Mouse (Mus musculus): ENCODE measurements around the gene Gm48552.

Gene Gm48552

GRCm38 (mm10) chr10:81406504-81407440 is 18.0 kb downstream of the Gm48552 start:
- DNase-seq (ENCODE audit: low spot score in 2 of 2): no peak

- DNase-seq (ENCODE audit: low spot score in 2 of 2): peak; percentile 57 to 68
These were observed 19.0 kb downstream of the Gm48552 start for GRCm38 (mm10) chr10:81407539-81408423.

DNA sequence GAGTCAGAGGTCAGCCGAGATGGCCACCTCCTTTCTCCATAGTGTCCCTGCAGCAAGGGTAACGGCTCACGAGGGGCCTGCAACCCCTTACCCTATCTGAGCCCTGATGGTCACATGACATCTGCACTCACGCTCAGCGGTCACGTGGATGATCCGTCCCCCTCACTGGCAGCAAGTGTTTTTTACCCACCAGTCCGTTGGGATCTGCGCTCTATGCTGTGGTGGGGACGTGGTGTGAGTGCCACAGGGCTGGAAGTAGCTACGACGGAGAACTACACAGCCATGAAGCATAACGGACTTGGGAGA is 19.6 kb downstream of the Gm48552 start:
- DNase-seq (ENCODE audit: low spot score in 2 of 2): no peak

- no peak for DNase-seq (ENCODE audit: low spot score in 2 of 2)
These were observed 20.1 kb downstream of the Gm48552 start for GRCm38 (mm10) chr10:81408871-81409291.

DNA sequence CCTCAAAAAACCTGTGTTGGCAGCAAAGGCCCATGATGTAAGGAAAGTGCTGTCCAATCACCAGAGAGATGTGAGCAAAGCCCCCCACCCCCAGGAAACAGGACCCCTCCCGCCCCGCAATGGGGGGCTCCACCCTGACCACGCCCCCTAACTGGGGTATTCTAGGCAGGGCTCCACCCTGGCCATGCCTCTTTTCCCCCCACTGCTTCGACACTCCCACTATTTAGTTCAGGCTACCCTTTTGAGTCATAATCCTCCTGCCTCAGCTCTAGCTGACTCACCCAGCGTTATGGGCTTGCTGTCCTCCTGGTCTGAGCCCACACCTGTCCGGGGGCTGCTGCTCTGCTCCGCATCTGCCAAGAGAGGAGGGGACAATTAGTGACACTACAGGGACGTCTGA is 20.5 kb downstream of the Gm48552 start:
- DNase-seq (ENCODE audit: low spot score in 2 of 2): no peak

DNA sequence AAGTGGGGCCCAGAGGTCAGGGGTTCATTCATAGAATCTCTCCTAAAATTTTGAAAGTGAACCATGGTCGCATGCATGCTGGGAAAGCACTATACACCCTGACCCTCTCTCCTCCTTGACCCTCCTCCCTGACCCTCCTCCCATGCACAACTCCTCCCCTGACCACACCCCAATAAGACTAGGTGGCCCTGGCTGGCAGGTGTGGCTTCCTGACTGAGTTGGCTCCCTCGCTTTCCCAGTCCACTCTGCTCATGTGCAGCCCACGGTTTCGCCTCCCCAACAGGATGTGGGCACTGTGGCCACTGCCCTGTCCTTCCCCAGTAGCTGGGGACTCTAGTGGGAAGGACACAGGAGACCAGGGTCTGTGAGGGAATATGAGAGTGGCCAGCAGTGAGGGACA is 21.5 kb downstream of the Gm48552 start:
- DNase-seq (ENCODE audit: low spot score in 2 of 2): no peak

- DNase-seq (ENCODE audit: low spot score in 2 of 2): no peak
These were observed 22.2 kb downstream of the Gm48552 start for GRCm38 (mm10) chr10:81410981-81411380.

DNA sequence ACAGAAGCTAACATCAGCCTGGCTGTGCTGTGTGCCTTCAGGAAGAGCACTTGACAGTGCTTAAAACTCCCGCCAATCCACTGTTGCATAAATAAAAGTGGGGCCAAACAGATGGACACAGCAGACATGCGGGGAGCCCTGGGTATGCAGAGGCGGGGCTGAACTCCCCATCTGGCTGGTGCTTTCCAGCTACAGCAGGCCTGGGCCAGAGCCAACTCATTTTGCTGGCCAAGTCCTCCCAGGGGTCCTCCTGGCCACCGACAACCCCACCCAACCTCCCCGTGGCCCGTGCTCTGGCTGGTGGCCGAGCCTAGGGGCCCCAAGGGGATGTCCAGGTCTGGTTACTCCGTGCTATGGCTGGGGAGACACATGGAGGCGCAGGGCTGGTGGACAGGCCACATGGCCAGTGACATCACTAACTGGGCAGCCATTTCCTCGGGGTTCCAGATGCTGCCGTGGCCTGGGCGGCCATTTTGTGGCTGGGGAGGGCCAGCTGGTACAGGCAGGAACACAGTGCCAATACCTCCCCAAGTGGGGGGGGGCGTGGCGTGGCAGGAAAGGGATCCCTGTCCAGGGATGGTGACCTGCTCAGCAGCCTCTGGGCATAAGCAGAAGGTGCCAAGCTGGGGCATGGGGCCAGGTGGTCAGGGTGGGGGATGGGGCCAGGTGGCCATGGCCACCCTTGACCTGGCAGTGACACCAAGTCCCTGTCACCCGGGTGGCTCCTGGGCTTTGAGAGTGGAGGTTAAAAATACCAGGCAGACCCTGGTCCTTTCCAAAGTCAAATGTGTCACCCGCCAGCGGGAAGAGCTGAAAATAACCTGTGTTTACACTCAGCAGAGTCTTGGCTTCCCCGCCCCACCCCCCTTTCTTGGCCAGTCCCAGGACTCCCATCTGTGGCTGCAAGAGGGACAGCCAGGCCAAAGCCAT is 22.9 kb downstream of the Gm48552 start:
- peak in 1 of 2 experiments; percentile 74 for DNase-seq (ENCODE audit: low spot score in 2 of 2)

- DNase-seq (ENCODE audit: low spot score in 2 of 2): no peak
These were observed 23.9 kb downstream of the Gm48552 start for GRCm38 (mm10) chr10:81412586-81413309.

DNA sequence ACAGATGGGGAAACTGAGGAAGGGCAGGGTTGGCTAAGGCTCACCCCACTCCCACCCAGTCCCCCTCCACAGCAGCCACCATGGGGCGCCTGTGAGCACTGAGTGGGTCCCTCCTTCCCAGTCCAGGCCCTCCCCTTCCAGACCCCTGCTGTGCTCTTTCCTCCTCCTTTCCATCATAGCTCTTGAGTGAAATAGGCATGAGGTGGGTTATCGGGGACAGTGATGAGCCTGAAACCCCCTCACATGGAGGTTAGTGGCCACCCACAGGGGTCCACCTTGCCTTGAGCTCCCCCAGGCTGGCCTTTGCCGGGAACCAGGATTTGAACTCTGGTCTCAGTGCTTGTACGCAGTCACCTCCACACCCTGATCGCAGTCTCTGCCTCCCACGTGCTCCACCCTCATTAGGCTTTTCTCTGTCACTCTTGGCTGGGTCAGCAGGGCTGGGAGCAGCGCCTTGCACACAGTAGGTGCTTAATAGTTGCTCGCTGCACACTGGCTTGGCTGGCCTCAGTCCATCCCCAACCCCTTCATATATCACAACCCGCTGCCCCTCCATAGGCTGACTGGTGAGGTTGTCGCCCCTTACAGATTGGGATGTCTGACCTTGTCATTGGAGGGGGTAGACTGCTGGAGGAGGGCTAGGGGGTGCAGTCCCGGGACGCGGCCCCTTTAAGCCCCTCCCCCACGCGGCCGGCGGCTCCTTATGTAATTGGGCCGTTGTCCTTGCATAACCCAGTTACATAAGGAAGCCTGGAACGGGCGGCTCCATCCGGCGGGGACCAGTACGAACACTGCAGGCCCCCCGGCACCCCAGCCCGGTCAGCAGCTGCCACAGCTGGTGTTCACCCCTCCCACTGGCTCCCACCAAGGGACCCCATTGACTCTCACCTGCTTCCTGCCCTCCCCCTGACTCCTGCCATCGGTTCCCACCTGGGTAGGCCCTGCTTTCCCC is 24.8 kb downstream of the Gm48552 start:
- DNase-seq (ENCODE audit: low spot score in 2 of 2): peak; percentile 80 to 81

DNA sequence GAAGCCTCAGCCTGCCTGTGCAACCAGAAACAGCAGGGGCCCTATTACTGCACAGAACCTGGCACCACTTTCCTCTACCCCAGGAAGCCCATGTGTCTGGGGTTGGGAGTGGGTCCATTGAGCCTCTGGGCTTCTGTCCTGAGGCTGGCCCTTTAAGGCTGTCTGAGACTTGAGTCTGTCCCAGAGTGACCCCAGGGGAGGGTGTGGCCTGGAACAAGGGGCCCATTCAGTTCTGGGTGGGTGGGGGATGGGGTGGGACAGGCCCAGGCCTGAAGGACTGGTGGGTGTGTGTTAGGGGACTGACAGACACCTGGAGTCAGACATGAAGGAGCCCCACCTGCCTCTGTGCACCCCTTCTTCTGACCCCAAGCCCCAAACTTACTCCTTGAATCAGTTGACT is 25.9 kb downstream of the Gm48552 start:
- DNase-seq (ENCODE audit: low spot score in 2 of 2): no peak

DNA sequence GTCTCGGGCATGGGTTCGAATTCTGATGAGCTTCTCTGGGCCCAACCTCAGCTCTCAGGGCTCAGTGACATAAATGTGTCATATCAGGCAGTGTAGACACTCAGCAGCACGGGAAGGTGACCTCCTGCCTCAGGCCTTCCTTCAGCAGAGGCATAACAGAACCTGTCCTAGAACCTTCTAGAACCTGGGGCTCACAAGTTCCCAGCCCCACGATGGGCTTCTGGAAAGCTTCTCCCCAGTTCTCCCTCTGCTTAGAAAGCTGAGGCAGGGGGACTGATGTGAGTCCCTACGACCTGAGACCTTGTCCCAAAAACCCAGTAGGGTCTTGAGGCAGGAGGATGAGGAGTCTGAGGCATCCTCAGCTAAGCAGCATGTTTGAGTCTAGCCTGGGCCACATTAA is 26.3 kb downstream of the Gm48552 start:
- no peak for DNase-seq (ENCODE audit: low spot score in 2 of 2)

- DNase-seq (ENCODE audit: low spot score in 2 of 2): no peak
These were observed 26.9 kb downstream of the Gm48552 start for GRCm38 (mm10) chr10:81415549-81416310.

DNA sequence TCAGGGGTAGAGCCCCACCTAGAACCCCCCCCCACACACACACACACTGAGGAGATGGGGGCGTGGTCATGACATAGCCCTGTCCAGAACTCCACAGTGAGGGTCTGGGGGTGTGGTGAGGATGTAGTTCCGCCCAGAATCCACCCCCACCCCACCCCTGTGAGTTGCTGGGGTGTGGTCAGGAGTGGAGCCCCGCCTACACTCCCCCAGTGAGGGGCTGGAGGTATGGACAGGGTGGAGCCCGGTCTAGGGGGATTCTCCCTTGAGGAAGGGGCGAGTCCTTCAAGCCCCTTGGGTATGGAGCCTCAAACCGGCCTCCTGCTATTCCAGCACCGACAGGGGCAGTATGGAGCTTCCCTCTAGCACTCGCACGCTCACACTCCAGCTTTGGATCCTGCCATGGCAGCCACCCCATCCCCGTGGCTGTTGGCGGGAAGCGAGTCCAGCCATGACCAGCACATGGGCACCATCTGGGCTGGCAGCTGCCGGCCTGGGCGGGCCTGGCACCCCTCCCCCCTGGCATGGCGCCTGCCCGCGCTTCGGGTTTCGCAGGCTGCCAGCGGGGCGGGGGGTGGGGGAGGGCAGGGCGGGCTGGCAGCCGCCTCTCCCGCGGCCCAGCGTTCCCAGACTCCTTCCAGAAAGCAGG is 27.9 kb downstream of the Gm48552 start:
- DNase-seq (ENCODE audit: low spot score in 2 of 2): peak; percentile 77 to 81

DNA sequence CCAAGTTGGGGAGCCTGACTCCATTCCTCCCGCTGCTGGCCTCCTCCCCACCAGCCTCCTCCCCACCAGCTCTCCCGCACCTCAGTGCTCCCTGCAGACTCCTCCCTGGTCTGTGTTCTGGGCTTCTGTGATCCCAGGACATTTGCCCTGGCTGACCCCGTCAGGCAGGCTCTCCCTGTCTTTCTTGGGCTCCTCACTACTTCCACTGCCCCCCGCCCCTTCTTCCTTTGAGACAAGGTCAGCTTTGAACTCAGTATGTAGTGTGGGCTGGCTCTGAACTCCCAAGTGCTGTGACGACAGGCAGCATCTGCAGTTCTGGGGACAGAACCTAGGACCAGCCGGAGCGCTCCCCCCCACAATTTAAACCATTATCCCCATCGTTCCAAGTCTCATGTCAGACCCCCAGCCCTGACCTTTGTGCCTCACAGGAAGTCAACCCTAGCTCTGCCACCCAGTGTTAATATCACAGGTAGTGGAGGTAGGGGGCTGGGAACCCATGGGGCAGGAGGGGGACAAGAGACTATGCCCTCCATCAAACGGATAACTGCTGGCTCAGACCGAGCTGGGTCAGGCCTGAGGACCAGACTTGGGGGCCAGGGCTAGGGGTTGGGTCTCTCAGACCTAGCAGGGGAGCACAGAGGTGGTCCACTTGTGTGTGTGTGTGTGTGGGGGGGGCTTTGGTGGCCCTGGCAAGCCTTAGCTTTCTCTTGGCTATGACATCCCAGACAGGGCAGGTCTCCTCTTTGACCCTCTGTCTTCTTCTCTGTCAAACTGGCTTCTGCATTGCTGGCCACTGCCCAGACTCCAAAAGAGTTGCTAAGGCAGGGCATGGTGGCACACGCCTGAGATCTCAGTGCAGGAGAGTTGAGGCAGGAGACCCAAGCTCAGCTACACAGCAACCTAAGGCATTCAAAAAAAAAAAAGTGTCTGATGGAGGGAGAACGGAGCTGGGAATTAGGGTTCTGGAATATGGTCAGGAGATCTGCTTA is 28.7 kb downstream of the Gm48552 start:
- DNase-seq (ENCODE audit: low spot score in 2 of 2): no peak

GRCm38 (mm10) chr10:81418216-81419070 is 29.6 kb downstream of the Gm48552 start:
- DNase-seq (ENCODE audit: low spot score in 2 of 2): no peak

All from frontal cortex, postnatal 14 days (tissue).